ENCODE assay signal across 10 mouse cellular contexts in the genomic region with DNA sequence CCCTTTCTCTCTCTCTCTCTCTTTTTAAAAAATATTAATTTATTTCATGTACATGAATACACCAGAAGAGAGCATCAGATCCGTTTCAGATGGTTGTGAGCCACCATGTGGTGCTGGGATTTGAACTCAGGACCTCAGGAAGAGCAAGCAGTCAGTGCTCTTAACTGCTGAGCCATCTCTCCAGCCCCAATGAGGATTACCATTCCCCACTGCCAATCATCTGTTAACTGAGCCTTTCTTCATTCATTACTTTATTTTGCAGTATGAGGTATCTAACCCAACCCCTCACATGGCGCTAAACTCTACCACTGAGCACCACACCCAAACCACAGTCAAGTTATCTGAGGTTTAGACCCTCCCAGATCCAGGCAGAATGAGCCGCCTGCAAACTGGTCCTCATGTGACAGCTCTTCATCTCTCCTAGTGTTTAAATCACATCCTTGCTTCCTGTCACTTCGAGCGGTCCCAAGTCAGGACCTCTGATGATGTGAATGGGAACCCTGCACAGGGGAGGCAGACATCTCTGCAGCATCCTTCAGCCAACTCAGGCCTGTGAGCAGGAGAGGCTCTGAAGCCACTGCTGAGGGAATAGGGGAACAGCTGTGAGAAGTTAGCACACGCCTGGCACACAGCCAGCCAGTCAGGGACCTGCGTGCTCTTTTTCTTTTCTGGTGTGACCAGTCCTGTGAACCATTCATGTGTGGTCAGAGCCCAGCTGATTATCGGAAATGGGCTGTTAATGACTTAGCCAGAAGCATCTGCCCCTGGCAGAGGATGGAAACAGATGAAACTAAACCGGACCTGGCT. TPM values are rescaled to one million over a fixed set of nuclear protein-coding genes. Genes with fewer than 3 reads are reported as not detected.
DNase-seq lines count a peak whose midpoint lies in the region; ATAC-seq and TF ChIP-seq lines count a peak whose summit lies in the region.
"Had no signal": no experiment of that assay in that cellular context is flagged by ENCODE, and none has a peak within 500 bp of the region (broad histone marks: within the 10 kb centered on the region; RNA-seq: fewer than 3 reads in every experiment).

No protein-coding gene starts in this region.

- H3K4me1 ChIP-seq in liver, embryonic 11.5 days (replicated peaks; ENCODE audit: control insufficient read depth, insufficient read depth, low read length) = peaks cover 8% of the 10 kb centered on the region
- 0 out of 2 replicates have a peak, but pooled peaks cover 3% of the 10 kb centered on the region for H3K4me1 ChIP-seq in embryonic facial prominence, embryonic 14.5 days (ENCODE audit: control insufficient read depth, insufficient read depth, low read length)
- H3K4me1 ChIP-seq in cerebellum, adult 2 months (ENCODE audit: control insufficient read depth, insufficient read depth, low read length) = no peaks in the 10 kb centered on the region

- no peaks in the 10 kb centered on the region for H3K9me3 ChIP-seq in liver, embryonic 11.5 days (ENCODE audit: control insufficient read depth, low read length)
- no peaks in the 10 kb centered on the region for H3K9me3 ChIP-seq in embryonic facial prominence, embryonic 14.5 days (ENCODE audit: control insufficient read depth, low read length)
- H3K9me3 ChIP-seq: liver, embryonic 13.5 days had no signal

- no peak overlapping the region for H3K4me3 ChIP-seq in liver, embryonic 11.5 days (ENCODE audit: low read depth, low read length)
- H3K4me3 ChIP-seq in embryonic facial prominence, embryonic 14.5 days (ENCODE audit: low read depth, low read length) = no peak overlapping the region
- H3K4me3 ChIP-seq in layer of hippocampus, adult 2 months = no peak overlapping the region
- no peak overlapping the region for H3K4me3 ChIP-seq in cerebellum, adult 2 months (replicated peaks; ENCODE audit: insufficient read depth, low read depth, low read length)
- H3K4me3 ChIP-seq: liver, embryonic 13.5 days had no signal

- no peak for TF ChIP-seq POLR2A in cerebellum, adult 2 months (IDR thresholded peaks at IDR 0.05; ENCODE audit: borderline replicate concordance, insufficient read depth, low read length)

- no peak overlapping the region for H3K27ac ChIP-seq in liver, embryonic 11.5 days (ENCODE audit: low read depth, low read length)
- no peak overlapping the region for H3K27ac ChIP-seq in embryonic facial prominence, embryonic 14.5 days (replicated peaks; ENCODE audit: low read depth, low read length)
- H3K27ac ChIP-seq in layer of hippocampus, adult 2 months = no peak overlapping the region
- H3K27ac ChIP-seq in cerebellum, adult 2 months (ENCODE audit: insufficient read depth, low read length) = no peak overlapping the region
- H3K27ac ChIP-seq: liver, embryonic 13.5 days had no signal

- peak; percentile 43 for DNase-seq in adrenal gland, postnatal 14 days
- no peak for DNase-seq in adrenal gland, adult 18-20 months (ENCODE audit: low spot score in 2 of 2)
- peak; percentile 23 for DNase-seq in liver
- DNase-seq in liver, embryonic 11.5 days (ENCODE audit: low spot score) = no peak
- peak; percentile 83 for DNase-seq in embryonic facial prominence, embryonic 14.5 days (ENCODE audit: low spot score)
- DNase-seq in mesoderm, embryonic 11.5 days (ENCODE audit: low read depth, low spot score) = peak; percentile 40
- no peak for DNase-seq in layer of hippocampus, adult 2 months (ENCODE audit: low spot score in 2 of 2)
- DNase-seq in cerebellum, adult 2 months = no peak
- DNase-seq: liver, embryonic 13.5 days had no signal

- H3K27me3 ChIP-seq in liver, embryonic 11.5 days (replicated peaks; ENCODE audit: control insufficient read depth, insufficient read depth, low read length) = no peaks in the 10 kb centered on the region; the same call in 1 of the 2 replicates
- H3K27me3 ChIP-seq in embryonic facial prominence, embryonic 14.5 days (replicated peaks; ENCODE audit: control insufficient read depth, insufficient read depth, low read length) = no peaks in the 10 kb centered on the region
- no peaks in the 10 kb centered on the region; the same call in 1 of the 2 replicates for H3K27me3 ChIP-seq in cerebellum, adult 2 months (ENCODE audit: control insufficient read depth, insufficient read depth, low read length)

- no peak overlapping the region for H3K4me2 ChIP-seq in liver, embryonic 11.5 days
- no peak overlapping the region for H3K4me2 ChIP-seq in embryonic facial prominence, embryonic 14.5 days (ENCODE audit: low read depth, low read length)
- H3K4me2 ChIP-seq: liver, embryonic 13.5 days had no signal

- 36% methylated on average over 9 of the region's 9 CpGs for WGBS in liver, embryonic 11.5 days
- WGBS in embryonic facial prominence, embryonic 14.5 days = 32% methylated on average over 9 of the region's 9 CpGs
- 31% methylated on average over 9 of the region's 9 CpGs for WGBS in cerebellum, adult 2 months

- no peak for TF ChIP-seq CTCF in layer of hippocampus, adult 2 months (conservative IDR thresholded peaks at IDR 0.05)
- TF ChIP-seq CTCF in cerebellum, adult 2 months (IDR thresholded peaks at IDR 0.05; ENCODE audit: borderline replicate concordance, insufficient read depth, low read depth, low read length) = no peak

- no peak overlapping the region for H3K9ac ChIP-seq in liver, embryonic 11.5 days (ENCODE audit: low read depth, low read length)
- no peak overlapping the region for H3K9ac ChIP-seq in embryonic facial prominence, embryonic 14.5 days (ENCODE audit: low read depth, low read length)
- H3K9ac ChIP-seq: liver, embryonic 13.5 days had no signal

- ATAC-seq in liver, embryonic 11.5 days (replicated peaks; ENCODE audit: low FRiP score) = no peak
- ATAC-seq in embryonic facial prominence, embryonic 14.5 days (ENCODE audit: low read depth) = peak; percentile 67; the same call in 1 of the 2 replicates

- no peaks in the 10 kb centered on the region for H3K36me3 ChIP-seq in liver, embryonic 11.5 days (ENCODE audit: control insufficient read depth, insufficient read depth, low read length)
- H3K36me3 ChIP-seq in embryonic facial prominence, embryonic 14.5 days (ENCODE audit: control insufficient read depth, insufficient read depth, low read length) = no peaks in the 10 kb centered on the region
- H3K36me3 ChIP-seq: liver, embryonic 13.5 days had no signal

RNA-seq across cellular contexts. Expression of gene Zfp683, which starts 12.1 kb away (rescaled TPM):
- total RNA-seq in adrenal gland, postnatal 14 days (2021) = 0.26 TPM in 1 of 2 replicates, not detected in the other
- under 1 TPM in 1 of 2 experiments, not detected in 1; 0.32 TPM for total RNA-seq in adrenal gland, adult 18-20 months (2021)
- polyA plus RNA-seq in liver, embryonic 11.5 days (2014; fragmentation: Nextera tagmentation; extraction: Ambion mirVana) = not detected in 2 replicates
- not detected in 2 replicates for polyA plus RNA-seq in embryonic facial prominence, embryonic 14.5 days (2014; fragmentation: Nextera tagmentation; extraction: Ambion mirVana)
- total RNA-seq in layer of hippocampus, adult 2 months (2021) = not detected
- polyA plus RNA-seq in cerebellum, adult 2 months (2012; rRNA removed) = not detected in 2 replicates
- polyA plus RNA-seq: C2C12; liver, embryonic 13.5 days had no signal

RNA-seq across cellular contexts. Expression of gene Crybg2, which starts 19.1 kb away (rescaled TPM):
- total RNA-seq in adrenal gland, postnatal 14 days (2021) = not detected in 2 replicates
- total RNA-seq in adrenal gland, adult 18-20 months (2021) = under 1 TPM in 1 of 2 experiments, not detected in 1; 0.13 TPM
- polyA plus RNA-seq in liver, embryonic 11.5 days (2014; fragmentation: Nextera tagmentation; extraction: Ambion mirVana) = 1.2 and 1.7 TPM in 2 replicates
- 5.6 and 6.5 TPM in 2 replicates for polyA plus RNA-seq in embryonic facial prominence, embryonic 14.5 days (2014; fragmentation: Nextera tagmentation; extraction: Ambion mirVana)
- 1 to 10 TPM; 2.7 to 3.0 TPM for total RNA-seq in layer of hippocampus, adult 2 months (2021)
- 0.65 and 0.89 TPM in 2 replicates for polyA plus RNA-seq in cerebellum, adult 2 months (2012; rRNA removed)
- polyA plus RNA-seq: C2C12 had no signal

RNA-seq across cellular contexts. Expression of gene Lin28a, which starts 22.9 kb away (rescaled TPM):
- not detected in 2 replicates for total RNA-seq in adrenal gland, postnatal 14 days (2021)
- not detected for total RNA-seq in adrenal gland, adult 18-20 months (2021)
- polyA plus RNA-seq in liver, embryonic 11.5 days (2014; fragmentation: Nextera tagmentation; extraction: Ambion mirVana) = 5.8 TPM in 2 replicates
- polyA plus RNA-seq in embryonic facial prominence, embryonic 14.5 days (2014; fragmentation: Nextera tagmentation; extraction: Ambion mirVana) = not detected in 2 replicates
- not detected for total RNA-seq in layer of hippocampus, adult 2 months (2021)
- polyA plus RNA-seq in cerebellum, adult 2 months (2012; rRNA removed) = 0.16 and 0.23 TPM in 2 replicates
- polyA plus RNA-seq: C2C12 had no signal

RNA-seq across cellular contexts. Expression of gene Dhdds, which starts 40.8 kb away (rescaled TPM):
- 32.1 and 35.2 TPM in 2 replicates for total RNA-seq in adrenal gland, postnatal 14 days (2021)
- 10 to 100 TPM; 39.1 to 46.2 TPM for total RNA-seq in adrenal gland, adult 18-20 months (2021)
- polyA plus RNA-seq in liver, embryonic 11.5 days (2014; fragmentation: Nextera tagmentation; extraction: Ambion mirVana) = 30.9 and 39.0 TPM in 2 replicates
- polyA plus RNA-seq in embryonic facial prominence, embryonic 14.5 days (2014; fragmentation: Nextera tagmentation; extraction: Ambion mirVana) = 42.3 and 48.9 TPM in 2 replicates
- 10 to 100 TPM; 61.7 to 62.9 TPM for total RNA-seq in layer of hippocampus, adult 2 months (2021)
- polyA plus RNA-seq in cerebellum, adult 2 months (2012; rRNA removed) = 75.8 and 76.6 TPM in 2 replicates

RNA-seq across cellular contexts. Expression of gene Cd52, which starts 53.4 kb away (rescaled TPM):
- total RNA-seq in adrenal gland, postnatal 14 days (2021) = 9.3 and 78.8 TPM in 2 replicates
- 10 to 100 TPM; 14.0 to 19.9 TPM for total RNA-seq in adrenal gland, adult 18-20 months (2021)
- polyA plus RNA-seq in liver, embryonic 11.5 days (2014; fragmentation: Nextera tagmentation; extraction: Ambion mirVana) = 16.4 TPM in 2 replicates
- polyA plus RNA-seq in embryonic facial prominence, embryonic 14.5 days (2014; fragmentation: Nextera tagmentation; extraction: Ambion mirVana) = 15.6 and 19.3 TPM in 2 replicates
- 1 to 10 TPM; 1.1 to 3.8 TPM for total RNA-seq in layer of hippocampus, adult 2 months (2021)
- polyA plus RNA-seq in cerebellum, adult 2 months (2012; rRNA removed) = 2.6 and 2.8 TPM in 2 replicates
- polyA plus RNA-seq: C2C12 had no signal

Comparison
In these comparisons a context has a peak if more than half of its experiments do, and no peak if none do; other contexts are left out.
1. DNase-seq: peak in adrenal gland, postnatal 14 days (single experiment), liver (single experiment), embryonic facial prominence, embryonic 14.5 days (single experiment) and mesoderm, embryonic 11.5 days (single experiment); none in adrenal gland, adult 18-20 months (0 of 2), liver, embryonic 11.5 days (single experiment), layer of hippocampus, adult 2 months (0 of 2) and cerebellum, adult 2 months (0 of 2).